Mouse (Mus musculus): ENCODE results near the gene Ppp2r1b. TPM values are rescaled to one million over a fixed set of nuclear protein-coding genes. Genes with fewer than 3 reads are reported as not detected.

Gene Ppp2r1b
- 4.9 TPM for polyA plus RNA-seq (2015; fragmentation: Illumina TruSeq; extraction: RNeasy Lipid Tissue Mini Kit (QIAGEN cat#74804); ENCODE audit: insufficient read depth, low read depth, low replicate concordance)

DNA sequence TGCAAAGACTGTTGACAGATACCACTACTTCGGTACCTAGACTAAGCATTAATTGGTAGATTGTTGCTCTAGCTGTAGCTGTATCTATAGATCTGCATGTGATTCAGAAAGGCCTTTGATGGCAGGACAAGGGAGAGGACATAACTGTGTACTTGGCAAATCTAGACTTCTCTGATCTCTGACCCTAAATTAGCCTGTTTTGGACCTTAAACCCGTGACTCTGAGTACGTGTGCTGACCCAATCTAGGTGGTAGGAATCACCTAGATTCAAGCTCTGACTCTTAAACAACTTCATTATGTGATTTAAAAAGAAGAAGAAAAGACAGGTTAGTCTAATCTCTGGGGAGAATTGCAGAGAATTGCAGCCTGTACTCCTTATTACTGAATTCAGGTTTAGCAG lies at the start of gene Ppp2r1b:
Gene Ppp2r1b (plus strand): TSS at position 221 of the 400 bp plus-strand sequence.

Other genes with a start within 250 kb of the Ppp2r1b start
- 33.8 TPM for gene Sdhd, start 241.5 kb upstream of the Ppp2r1b start, polyA plus RNA-seq (2015; fragmentation: Illumina TruSeq; extraction: RNeasy Lipid Tissue Mini Kit (QIAGEN cat#74804); ENCODE audit: insufficient read depth, low read depth, low replicate concordance)
- gene Timm8b, start 241.4 kb upstream of the Ppp2r1b start, polyA plus RNA-seq (2015; fragmentation: Illumina TruSeq; extraction: RNeasy Lipid Tissue Mini Kit (QIAGEN cat#74804); ENCODE audit: insufficient read depth, low read depth, low replicate concordance): 34.4 TPM
- 0.74 TPM for gene Pih1d2, start 228.0 kb upstream of the Ppp2r1b start, polyA plus RNA-seq (2015; fragmentation: Illumina TruSeq; extraction: RNeasy Lipid Tissue Mini Kit (QIAGEN cat#74804); ENCODE audit: insufficient read depth, low read depth, low replicate concordance)
- gene Nkapd1, start 227.8 kb upstream of the Ppp2r1b start, polyA plus RNA-seq (2015; fragmentation: Illumina TruSeq; extraction: RNeasy Lipid Tissue Mini Kit (QIAGEN cat#74804); ENCODE audit: insufficient read depth, low read depth, low replicate concordance): 5.2 TPM
- 5.9 TPM for gene Dlat, start 185.5 kb upstream of the Ppp2r1b start, polyA plus RNA-seq (2015; fragmentation: Illumina TruSeq; extraction: RNeasy Lipid Tissue Mini Kit (QIAGEN cat#74804); ENCODE audit: insufficient read depth, low read depth, low replicate concordance)
- 4.0 TPM for gene Dixdc1, start 105.8 kb upstream of the Ppp2r1b start, polyA plus RNA-seq (2015; fragmentation: Illumina TruSeq; extraction: RNeasy Lipid Tissue Mini Kit (QIAGEN cat#74804); ENCODE audit: insufficient read depth, low read depth, low replicate concordance)
- 8.6 TPM for gene 2310030G06Rik, start 98.8 kb upstream of the Ppp2r1b start, polyA plus RNA-seq (2015; fragmentation: Illumina TruSeq; extraction: RNeasy Lipid Tissue Mini Kit (QIAGEN cat#74804); ENCODE audit: insufficient read depth, low read depth, low replicate concordance)
- gene Cryab, start 94.0 kb upstream of the Ppp2r1b start, polyA plus RNA-seq (2015; fragmentation: Illumina TruSeq; extraction: RNeasy Lipid Tissue Mini Kit (QIAGEN cat#74804); ENCODE audit: insufficient read depth, low read depth, low replicate concordance): 37.8 TPM
- 4.5 TPM for gene Hspb2, start 92.9 kb upstream of the Ppp2r1b start, polyA plus RNA-seq (2015; fragmentation: Illumina TruSeq; extraction: RNeasy Lipid Tissue Mini Kit (QIAGEN cat#74804); ENCODE audit: insufficient read depth, low read depth, low replicate concordance)
- 0.90 TPM for gene Fdxacb1, start 77.1 kb upstream of the Ppp2r1b start, polyA plus RNA-seq (2015; fragmentation: Illumina TruSeq; extraction: RNeasy Lipid Tissue Mini Kit (QIAGEN cat#74804); ENCODE audit: insufficient read depth, low read depth, low replicate concordance)
- gene Alg9, start 70.3 kb upstream of the Ppp2r1b start, polyA plus RNA-seq (2015; fragmentation: Illumina TruSeq; extraction: RNeasy Lipid Tissue Mini Kit (QIAGEN cat#74804); ENCODE audit: insufficient read depth, low read depth, low replicate concordance): 6.7 TPM
- 11.6 TPM for gene 1110032A03Rik, start 69.8 kb upstream of the Ppp2r1b start, polyA plus RNA-seq (2015; fragmentation: Illumina TruSeq; extraction: RNeasy Lipid Tissue Mini Kit (QIAGEN cat#74804); ENCODE audit: insufficient read depth, low read depth, low replicate concordance)
- gene Sik2, start 163.8 kb downstream of the Ppp2r1b start, polyA plus RNA-seq (2015; fragmentation: Illumina TruSeq; extraction: RNeasy Lipid Tissue Mini Kit (QIAGEN cat#74804); ENCODE audit: insufficient read depth, low read depth, low replicate concordance): 5.4 TPM
- gene Btg4, start 215.6 kb downstream of the Ppp2r1b start, polyA plus RNA-seq (2015; fragmentation: Illumina TruSeq; extraction: RNeasy Lipid Tissue Mini Kit (QIAGEN cat#74804); ENCODE audit: insufficient read depth, low read depth, low replicate concordance): not detected
- 1.7 TPM for gene Layn, start 231.8 kb downstream of the Ppp2r1b start, polyA plus RNA-seq (2015; fragmentation: Illumina TruSeq; extraction: RNeasy Lipid Tissue Mini Kit (QIAGEN cat#74804); ENCODE audit: insufficient read depth, low read depth, low replicate concordance)